Mouse (Mus musculus) bone marrow macrophage, adult 2 months (primary cell): ENCODE data around the gene Farp1.

ENCODE experiments used
- CTCF ChIP-seq: IDR thresholded peaks from 2 replicates; pipeline ENCODE4 v1.5.1; 2012; ENCODE audit warnings: low read depth, mild to moderate bottlenecking, low read length, moderate library complexity
- POLR2A ChIP-seq: IDR thresholded peaks from 2 replicates; pipeline ENCODE4 v1.6.1; 2012; ENCODE audit warnings: mild to moderate bottlenecking, low read depth, low read length, borderline replicate concordance

DNA sequence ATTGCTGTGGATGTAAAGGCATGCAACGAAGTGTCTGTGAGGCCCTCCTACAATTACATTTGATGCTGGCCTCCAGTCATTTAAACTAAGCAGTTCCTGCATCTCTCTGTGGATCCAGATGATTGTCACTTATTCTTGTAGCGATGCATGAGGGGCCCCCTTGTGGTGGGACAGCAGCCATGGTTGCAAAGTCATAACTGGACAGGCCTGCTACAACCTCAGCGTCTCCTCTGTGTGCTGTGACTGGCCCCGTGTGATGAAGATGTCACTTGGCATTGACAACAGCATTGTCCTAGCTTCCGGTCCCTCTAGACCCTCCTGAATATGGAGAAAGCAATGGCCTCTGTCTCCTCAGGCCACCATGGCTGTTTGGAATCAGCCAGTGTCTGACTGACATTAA is 185.7 kb downstream of the Farp1 start:
- TF ChIP-seq POLR2A (no peak), CTCF (no peak)
